Mouse (Mus musculus) T-cell, adult 66 days (primary cell): ENCODE results near the gene Zfp763. TPM values are rescaled to one million over a fixed set of nuclear protein-coding genes. Genes with fewer than 3 reads are reported as not detected.

Source experiments
- total RNA-seq, 2 experiments: library from RNA; stranded (reverse); gene quantifications; 3 replicates in 1 of 2; 4 replicates in 1 of 2; pipeline ENCODE4 v1.2.4; 2023

Gene Zfp763
- 1 to 10 TPM; 7.7 to 9.2 TPM for total RNA-seq

GRCm38 (mm10) chr17:33032900-33033891 is at the start of gene Zfp763:
TSS of gene Zfp763 (minus strand) at chr17:33033402.

GRCm38 (mm10) chr17:33067958-33068357 is 34.8 kb upstream of the Zfp763 start, which contains the start of gene 4921501E09Rik:
TSS of gene 4921501E09Rik (minus strand) at chr17:33068058.

GRCm38 (mm10) chr17:32992699-32993474 is 40.3 kb downstream of the Zfp763 start, which contains the start of gene Zfp952:
TSS of gene Zfp952 (plus strand) at chr17:32993129.

Other genes starting within 250 kb of the Zfp763 start
- gene Zfp871, start 245.1 kb downstream of the Zfp763 start, total RNA-seq: 10 to 100 TPM; 88.9 to 95.9 TPM
- gene Zfp811, start 223.5 kb downstream of the Zfp763 start, total RNA-seq: 1 to 10 TPM; 1.3 to 2.1 TPM
- 10 to 100 TPM; 10.4 to 11.3 TPM for gene Zfp799, start 203.1 kb downstream of the Zfp763 start, total RNA-seq
- 1 to 10 TPM in 1 of 2 experiments, under 1 TPM in 1; 0.89 to 2.3 TPM for gene Zfp870, start 141.8 kb downstream of the Zfp763 start, total RNA-seq
- not detected for gene Cyp4f14, start 116.1 kb downstream of the Zfp763 start, total RNA-seq
- 10 to 100 TPM; 77.5 to 83.8 TPM for gene Cyp4f13, start 86.0 kb downstream of the Zfp763 start, total RNA-seq
- gene Zfp472, start 67.6 kb downstream of the Zfp763 start, total RNA-seq: 10 to 100 TPM; 23.1 to 30.3 TPM
- gene Zfp952, start 40.3 kb downstream of the Zfp763 start, total RNA-seq: 10 to 100 TPM; 14.3 to 15.0 TPM
- not detected for gene 4921501E09Rik, start 34.7 kb upstream of the Zfp763 start, total RNA-seq
- gene Zfp563, start 55.9 kb upstream of the Zfp763 start, total RNA-seq: 1 to 10 TPM; 3.6 to 5.0 TPM
- gene Morc2b, start 106.3 kb upstream of the Zfp763 start, total RNA-seq: not detected
- not detected for gene Olfr55, start 135.0 kb upstream of the Zfp763 start, total RNA-seq
- not detected for gene Olfr239, start 157.9 kb upstream of the Zfp763 start, total RNA-seq
- not detected for gene Olfr1564, start 188.3 kb upstream of the Zfp763 start, total RNA-seq
- gene Zfp955a, start 221.7 kb upstream of the Zfp763 start, total RNA-seq: 10 to 100 TPM in 1 of 2 experiments, 1 to 10 TPM in 1; 9.4 to 10.1 TPM
- not detected for gene Olfr63, start 231.3 kb upstream of the Zfp763 start, total RNA-seq